Mouse (Mus musculus): ENCODE measurements around the gene Rhod. TPM values are rescaled to one million over a fixed set of nuclear protein-coding genes. Genes with fewer than 3 reads are reported as not detected.

Gene Rhod
- 0.31 TPM for polyA plus RNA-seq (2014; fragmentation: Illumina TruSeq; extraction: RNeasy Lipid Tissue Mini Kit (QIAGEN cat#74804); ENCODE audit: low read depth, low replicate concordance)

GRCm38 (mm10) chr19:4439161-4439801 lies at the start of gene Rhod:
Rhod (minus strand) TSS chr19:4439432.

GRCm38 (mm10) chr19:4477345-4478189 lies 38.3 kb upstream of the Rhod start, which contains the start of gene Syt12:
Syt12 (minus strand) TSS chr19:4477447.

GRCm38 (mm10) chr19:4397798-4398629 lies 41.2 kb downstream of the Rhod start, which contains the start of gene Kdm2a:
Kdm2a (minus strand) TSS chr19:4398285.

Other genes starting within 250 kb of the Rhod start
- not detected for gene Tbc1d10c, start 248.1 kb downstream of the Rhod start, polyA plus RNA-seq (2014; fragmentation: Illumina TruSeq; extraction: RNeasy Lipid Tissue Mini Kit (QIAGEN cat#74804); ENCODE audit: low read depth, low replicate concordance)
- gene Ppp1ca, start 247.4 kb downstream of the Rhod start, polyA plus RNA-seq (2014; fragmentation: Illumina TruSeq; extraction: RNeasy Lipid Tissue Mini Kit (QIAGEN cat#74804); ENCODE audit: low read depth, low replicate concordance) = 15.9 TPM
- gene Rad9a, start 237.8 kb downstream of the Rhod start, polyA plus RNA-seq (2014; fragmentation: Illumina TruSeq; extraction: RNeasy Lipid Tissue Mini Kit (QIAGEN cat#74804); ENCODE audit: low read depth, low replicate concordance) = 1.2 TPM
- gene Clcf1, start 225.2 kb downstream of the Rhod start, polyA plus RNA-seq (2014; fragmentation: Illumina TruSeq; extraction: RNeasy Lipid Tissue Mini Kit (QIAGEN cat#74804); ENCODE audit: low read depth, low replicate concordance) = 0.20 TPM
- not detected for gene AC109138.7, start 225.1 kb downstream of the Rhod start, polyA plus RNA-seq (2014; fragmentation: Illumina TruSeq; extraction: RNeasy Lipid Tissue Mini Kit (QIAGEN cat#74804); ENCODE audit: low read depth, low replicate concordance)
- not detected for gene Pold4, start 207.5 kb downstream of the Rhod start, polyA plus RNA-seq (2014; fragmentation: Illumina TruSeq; extraction: RNeasy Lipid Tissue Mini Kit (QIAGEN cat#74804); ENCODE audit: low read depth, low replicate concordance)
- 0.39 TPM for gene Ssh3, start 170.3 kb downstream of the Rhod start, polyA plus RNA-seq (2014; fragmentation: Illumina TruSeq; extraction: RNeasy Lipid Tissue Mini Kit (QIAGEN cat#74804); ENCODE audit: low read depth, low replicate concordance)
- not detected for gene Ankrd13d, start 156.3 kb downstream of the Rhod start, polyA plus RNA-seq (2014; fragmentation: Illumina TruSeq; extraction: RNeasy Lipid Tissue Mini Kit (QIAGEN cat#74804); ENCODE audit: low read depth, low replicate concordance)
- gene Grk2, start 133.2 kb downstream of the Rhod start, polyA plus RNA-seq (2014; fragmentation: Illumina TruSeq; extraction: RNeasy Lipid Tissue Mini Kit (QIAGEN cat#74804); ENCODE audit: low read depth, low replicate concordance) = 3.2 TPM
- 49.2 TPM for gene Kdm2a, start 41.1 kb downstream of the Rhod start, polyA plus RNA-seq (2014; fragmentation: Illumina TruSeq; extraction: RNeasy Lipid Tissue Mini Kit (QIAGEN cat#74804); ENCODE audit: low read depth, low replicate concordance)
- not detected for gene Syt12, start 38.0 kb upstream of the Rhod start, polyA plus RNA-seq (2014; fragmentation: Illumina TruSeq; extraction: RNeasy Lipid Tissue Mini Kit (QIAGEN cat#74804); ENCODE audit: low read depth, low replicate concordance)
- gene 2010003K11Rik, start 59.2 kb upstream of the Rhod start, polyA plus RNA-seq (2014; fragmentation: Illumina TruSeq; extraction: RNeasy Lipid Tissue Mini Kit (QIAGEN cat#74804); ENCODE audit: low read depth, low replicate concordance) = 0.18 TPM
- 0.39 TPM for gene Pcx, start 71.0 kb upstream of the Rhod start, polyA plus RNA-seq (2014; fragmentation: Illumina TruSeq; extraction: RNeasy Lipid Tissue Mini Kit (QIAGEN cat#74804); ENCODE audit: low read depth, low replicate concordance)
- not detected for gene Lrfn4, start 176.2 kb upstream of the Rhod start, polyA plus RNA-seq (2014; fragmentation: Illumina TruSeq; extraction: RNeasy Lipid Tissue Mini Kit (QIAGEN cat#74804); ENCODE audit: low read depth, low replicate concordance)
- gene Rce1, start 186.2 kb upstream of the Rhod start, polyA plus RNA-seq (2014; fragmentation: Illumina TruSeq; extraction: RNeasy Lipid Tissue Mini Kit (QIAGEN cat#74804); ENCODE audit: low read depth, low replicate concordance) = 2.3 TPM

All from testis, adult 10 weeks (tissue).